Mouse (Mus musculus): Measurements from ENCODE around the gene Trmt1. TPM values are rescaled to one million over a fixed set of nuclear protein-coding genes. Genes with fewer than 3 reads are reported as not detected.

Trmt1 gene
- polyA plus RNA-seq, 1 experiment from 2014 or later: 47.9 TPM

- no peak overlapping the region for H3K9ac ChIP-seq (ENCODE audit: low read depth, low read length)
- no peaks in the 10 kb centered on the region for H3K36me3 ChIP-seq (ENCODE audit: control insufficient read depth, insufficient read depth, low read length)
- 0 out of 2 replicates have a peak overlapping the region, but pooled peaks have one; percentile 2 for H3K27ac ChIP-seq (ENCODE audit: low read depth, low read length)
- H3K9me3 ChIP-seq (ENCODE audit: control insufficient read depth, low read length): no peaks in the 10 kb centered on the region
- DNase-seq (ENCODE audit: low spot score) (peak; percentile 8), ATAC-seq (ENCODE audit: low FRiP score) (no peak)
- H3K4me1 ChIP-seq (replicated peaks; ENCODE audit: control insufficient read depth, insufficient read depth, low read length): peaks cover 20% of the 10 kb centered on the region
- peaks cover 28% of the 10 kb centered on the region for H3K27me3 ChIP-seq (ENCODE audit: control insufficient read depth, insufficient read depth, low read length)
- H3K4me2 ChIP-seq (replicated peaks; ENCODE audit: low read depth, low read length): no peak overlapping the region
- no peak overlapping the region for H3K4me3 ChIP-seq (ENCODE audit: low read depth, low read length)
- WGBS: 23% methylated on average over 3 of the region's 3 CpGs
Observed at GRCm38 (mm10) chr8:84725941-84726259, 39.8 kb downstream of the Trmt1 start.

- Histone ChIP-seq H3K4me2 (replicated peaks; ENCODE audit: low read depth, low read length) (no peak overlapping the region), H3K9ac (ENCODE audit: low read depth, low read length) (no peak overlapping the region), H3K9me3 (ENCODE audit: control insufficient read depth, low read length) (no peaks in the 10 kb centered on the region), H3K4me3 (ENCODE audit: low read depth, low read length) (no peak overlapping the region), H3K4me1 (replicated peaks; ENCODE audit: control insufficient read depth, insufficient read depth, low read length) (peaks cover 15% of the 10 kb centered on the region), H3K36me3 (ENCODE audit: control insufficient read depth, insufficient read depth, low read length) (no peaks in the 10 kb centered on the region), H3K27ac (ENCODE audit: low read depth, low read length) (no peak overlapping the region), H3K27me3 (ENCODE audit: control insufficient read depth, insufficient read depth, low read length) (peaks cover 19% of the 10 kb centered on the region)
- 73% methylated on average over 3 of the region's 3 CpGs for WGBS
- DNase-seq (ENCODE audit: low spot score) (no peak), ATAC-seq (ENCODE audit: low FRiP score) (no peak; the same call in 1 of the 2 replicates)
Observed at GRCm38 (mm10) chr8:84728474-84728873, 42.4 kb downstream of the Trmt1 start.

GRCm38 (mm10) chr8:84729921-84730362 is 43.8 kb downstream of the Trmt1 start:
- ATAC-seq (ENCODE audit: low FRiP score): no peak

GRCm38 (mm10) chr8:84730541-84731370 is 44.6 kb downstream of the Trmt1 start:
- Histone ChIP-seq H3K9ac (ENCODE audit: low read depth, low read length) (peak overlapping the region; percentile 49), H3K9me3 (ENCODE audit: control insufficient read depth, low read length) (no peaks in the 10 kb centered on the region), H3K27ac (ENCODE audit: low read depth, low read length) (peak overlapping the region; percentile 62), H3K36me3 (ENCODE audit: control insufficient read depth, insufficient read depth, low read length) (no peaks in the 10 kb centered on the region), H3K4me2 (replicated peaks; ENCODE audit: low read depth, low read length) (no peak overlapping the region; the same call in 1 of the 2 replicates), H3K4me3 (ENCODE audit: low read depth, low read length) (no peak overlapping the region), H3K4me1 (replicated peaks; ENCODE audit: control insufficient read depth, insufficient read depth, low read length) (peaks cover 12% of the 10 kb centered on the region; the same call in 1 of the 2 replicates), H3K27me3 (ENCODE audit: control insufficient read depth, insufficient read depth, low read length) (peaks cover 29% of the 10 kb centered on the region)
- WGBS: 38% methylated on average over 9 of the region's 9 CpGs
- no peak for DNase-seq (ENCODE audit: low spot score)
- ATAC-seq (ENCODE audit: low FRiP score): peak; percentile 40; the same call in 1 of the 2 replicates

More at GRCm38 (mm10) chr8:84729921-84730362, 43.8 kb downstream of the Trmt1 start:
- no peak for DNase-seq (ENCODE audit: low spot score)
- Histone ChIP-seq H3K9ac (ENCODE audit: low read depth, low read length) (no peak overlapping the region), H3K4me2 (replicated peaks; ENCODE audit: low read depth, low read length) (no peak overlapping the region), H3K36me3 (ENCODE audit: control insufficient read depth, insufficient read depth, low read length) (no peaks in the 10 kb centered on the region), H3K27me3 (ENCODE audit: control insufficient read depth, insufficient read depth, low read length) (peaks cover 23% of the 10 kb centered on the region), H3K4me3 (ENCODE audit: low read depth, low read length) (no peak overlapping the region), H3K27ac (ENCODE audit: low read depth, low read length) (no peak overlapping the region), H3K9me3 (ENCODE audit: control insufficient read depth, low read length) (no peaks in the 10 kb centered on the region), H3K4me1 (replicated peaks; ENCODE audit: control insufficient read depth, insufficient read depth, low read length) (peaks cover 9% of the 10 kb centered on the region; the same call in 1 of the 2 replicates)
- 92% methylated on average over 16 of the region's 16 CpGs for WGBS

- WGBS: 66% methylated on average over 11 of the region's 11 CpGs
- Histone ChIP-seq H3K27me3 (ENCODE audit: control insufficient read depth, insufficient read depth, low read length) (peaks cover 37% of the 10 kb centered on the region), H3K4me2 (replicated peaks; ENCODE audit: low read depth, low read length) (no peak overlapping the region; the same call in 1 of the 2 replicates), H3K4me3 (ENCODE audit: low read depth, low read length) (no peak overlapping the region), H3K9ac (ENCODE audit: low read depth, low read length) (peak overlapping the region; percentile 49), H3K27ac (ENCODE audit: low read depth, low read length) (peak overlapping the region; percentile 62), H3K9me3 (ENCODE audit: control insufficient read depth, low read length) (no peaks in the 10 kb centered on the region), H3K36me3 (ENCODE audit: control insufficient read depth, insufficient read depth, low read length) (no peaks in the 10 kb centered on the region), H3K4me1 (replicated peaks; ENCODE audit: control insufficient read depth, insufficient read depth, low read length) (peaks cover 12% of the 10 kb centered on the region; the same call in 1 of the 2 replicates)
- DNase-seq (ENCODE audit: low spot score) (no peak), ATAC-seq (ENCODE audit: low FRiP score) (no peak)
Observed at GRCm38 (mm10) chr8:84731371-84732177, 45.5 kb downstream of the Trmt1 start.

- peaks cover 47% of the 10 kb centered on the region for H3K27me3 ChIP-seq (ENCODE audit: control insufficient read depth, insufficient read depth, low read length)
- WGBS: 73% methylated on average over 5 of the region's 5 CpGs
- H3K4me3 ChIP-seq (ENCODE audit: low read depth, low read length): no peak overlapping the region
- no peak overlapping the region for H3K9ac ChIP-seq (ENCODE audit: low read depth, low read length)
- H3K9me3 ChIP-seq (ENCODE audit: control insufficient read depth, low read length): no peaks in the 10 kb centered on the region
- ATAC-seq (ENCODE audit: low FRiP score) (no peak), DNase-seq (ENCODE audit: low spot score) (no peak)
- no peaks in the 10 kb centered on the region for H3K36me3 ChIP-seq (ENCODE audit: control insufficient read depth, insufficient read depth, low read length)
- no peak overlapping the region for H3K4me2 ChIP-seq (replicated peaks; ENCODE audit: low read depth, low read length)
- peaks cover 12% of the 10 kb centered on the region; the same call in 1 of the 2 replicates for H3K4me1 ChIP-seq (replicated peaks; ENCODE audit: control insufficient read depth, insufficient read depth, low read length)
- no peak overlapping the region for H3K27ac ChIP-seq (ENCODE audit: low read depth, low read length)
Observed at GRCm38 (mm10) chr8:84732545-84732944, 46.4 kb downstream of the Trmt1 start.

GRCm38 (mm10) chr8:84732996-84733395 is 46.9 kb downstream of the Trmt1 start:
- H3K27ac ChIP-seq (ENCODE audit: low read depth, low read length): no peak overlapping the region
- peaks cover 51% of the 10 kb centered on the region for H3K27me3 ChIP-seq (ENCODE audit: control insufficient read depth, insufficient read depth, low read length)
- no peak overlapping the region for H3K9ac ChIP-seq (ENCODE audit: low read depth, low read length)
- DNase-seq (ENCODE audit: low spot score): no peak
- no peak overlapping the region for H3K4me2 ChIP-seq (replicated peaks; ENCODE audit: low read depth, low read length)
- no peak for ATAC-seq (ENCODE audit: low FRiP score)
- H3K4me1 ChIP-seq (replicated peaks; ENCODE audit: control insufficient read depth, insufficient read depth, low read length): peaks cover 16% of the 10 kb centered on the region
- H3K9me3 ChIP-seq (ENCODE audit: control insufficient read depth, low read length): no peaks in the 10 kb centered on the region
- H3K36me3 ChIP-seq (ENCODE audit: control insufficient read depth, insufficient read depth, low read length): no peaks in the 10 kb centered on the region
- H3K4me3 ChIP-seq (ENCODE audit: low read depth, low read length): no peak overlapping the region
- 49% methylated on average over 6 of the region's 6 CpGs for WGBS

GRCm38 (mm10) chr8:84733959-84734358 is 47.9 kb downstream of the Trmt1 start:
- H3K9ac ChIP-seq (ENCODE audit: low read depth, low read length): no peak overlapping the region
- ATAC-seq (ENCODE audit: low FRiP score) (no peak), DNase-seq (ENCODE audit: low spot score) (no peak)
- peaks cover 61% of the 10 kb centered on the region for H3K27me3 ChIP-seq (ENCODE audit: control insufficient read depth, insufficient read depth, low read length)
- H3K27ac ChIP-seq (ENCODE audit: low read depth, low read length): no peak overlapping the region
- H3K4me3 ChIP-seq (ENCODE audit: low read depth, low read length): no peak overlapping the region
- no peaks in the 10 kb centered on the region for H3K36me3 ChIP-seq (ENCODE audit: control insufficient read depth, insufficient read depth, low read length)
- peaks cover 18% of the 10 kb centered on the region for H3K4me1 ChIP-seq (replicated peaks; ENCODE audit: control insufficient read depth, insufficient read depth, low read length)
- 85% methylated on average over 6 of the region's 6 CpGs for WGBS
- H3K4me2 ChIP-seq (replicated peaks; ENCODE audit: low read depth, low read length): no peak overlapping the region
- no peaks in the 10 kb centered on the region for H3K9me3 ChIP-seq (ENCODE audit: control insufficient read depth, low read length)

Data from hindbrain, embryonic 11.5 days (tissue).